Mouse (Mus musculus): ENCODE data around the gene Cox10.

DNA sequence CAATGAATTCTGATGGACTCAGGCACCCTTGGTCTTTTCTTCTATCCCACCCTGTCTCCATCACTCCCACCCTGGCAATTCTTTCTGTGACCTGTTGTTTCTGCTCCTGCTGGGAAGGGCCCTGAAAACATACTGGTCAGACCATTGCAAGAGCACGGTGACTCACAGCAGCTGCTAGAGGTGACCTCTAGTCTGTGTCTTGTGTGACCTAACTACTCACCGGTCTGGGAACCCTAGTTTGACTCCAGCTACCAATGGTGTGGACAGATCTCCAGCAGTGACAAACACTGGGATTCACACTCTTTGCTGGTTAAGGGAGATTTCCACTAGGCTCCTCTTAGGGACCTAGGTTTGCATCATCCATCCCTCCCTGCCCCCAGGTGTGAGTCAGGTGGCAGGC lies 101.5 kb downstream of the Cox10 start:
- TF ChIP-seq CTCF (IDR thresholded peaks at IDR 0.05; ENCODE audit: control insufficient read depth, insufficient read depth, insufficient read length) (no peak), CEBPB (IDR thresholded peaks at IDR 0.05; ENCODE audit: low read depth) (no peak)
